Mouse (Mus musculus): ENCODE data around the gene Ryr2. TPM values are rescaled to one million over a fixed set of nuclear protein-coding genes. Genes with fewer than 3 reads are reported as not detected.

The Ryr2 gene
- total RNA-seq, 2 experiments from 2014 or later: not detected

DNA sequence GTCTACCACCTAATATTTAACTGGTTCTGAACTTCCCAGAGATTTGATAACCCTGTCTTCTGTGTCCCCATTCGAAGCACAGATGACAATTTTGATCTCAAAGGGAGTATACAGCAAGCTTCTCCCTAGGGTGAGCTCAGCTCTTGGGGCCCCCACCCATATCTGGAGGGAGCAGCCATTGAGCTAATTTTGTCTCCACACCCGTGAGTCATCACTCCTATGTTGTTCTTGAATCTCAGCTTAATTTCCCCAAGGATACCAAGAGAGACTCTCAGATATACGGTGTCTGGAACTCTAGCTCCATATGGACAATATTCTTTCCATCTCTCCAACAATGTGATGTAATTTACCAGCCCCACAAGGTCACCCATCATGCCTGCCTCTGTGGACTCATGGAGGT is 66.8 kb downstream of the Ryr2 start:
- ATAC-seq (replicated peaks; ENCODE audit: poor library complexity): no peak

GRCm38 (mm10) chr13:12038676-12039075 is 68.1 kb downstream of the Ryr2 start:
- peak; percentile 92 for ATAC-seq (replicated peaks; ENCODE audit: poor library complexity)

- no peak for ATAC-seq (replicated peaks; ENCODE audit: poor library complexity)
These were observed 69.5 kb downstream of the Ryr2 start for GRCm38 (mm10) chr13:12037241-12037640.

DNA sequence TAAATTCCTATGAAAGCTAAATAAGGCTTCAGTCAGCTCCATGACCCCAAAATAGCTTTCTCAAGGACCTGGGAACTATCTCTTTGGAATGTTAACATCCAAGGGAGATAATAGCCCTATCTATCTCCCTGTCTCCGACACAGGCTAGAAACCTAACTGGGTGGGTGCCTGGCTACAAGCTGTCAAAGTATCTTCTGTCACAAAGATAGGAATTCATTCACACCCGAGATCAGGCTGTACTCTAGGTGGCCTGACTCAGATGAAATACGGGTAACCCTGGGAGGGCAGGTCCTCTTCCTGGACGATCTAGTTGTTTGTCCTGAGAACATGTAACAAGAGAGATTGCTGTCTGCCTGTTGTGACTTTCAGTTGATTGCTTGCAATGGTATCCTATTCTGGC is 69.9 kb downstream of the Ryr2 start:
- ATAC-seq (replicated peaks; ENCODE audit: poor library complexity): no peak

GRCm38 (mm10) chr13:12033914-12034313 is 72.8 kb downstream of the Ryr2 start:
- peak; percentile 94 for ATAC-seq (replicated peaks; ENCODE audit: poor library complexity)

GRCm38 (mm10) chr13:12033272-12033671 is 73.5 kb downstream of the Ryr2 start:
- ATAC-seq (replicated peaks; ENCODE audit: poor library complexity): no peak

DNA sequence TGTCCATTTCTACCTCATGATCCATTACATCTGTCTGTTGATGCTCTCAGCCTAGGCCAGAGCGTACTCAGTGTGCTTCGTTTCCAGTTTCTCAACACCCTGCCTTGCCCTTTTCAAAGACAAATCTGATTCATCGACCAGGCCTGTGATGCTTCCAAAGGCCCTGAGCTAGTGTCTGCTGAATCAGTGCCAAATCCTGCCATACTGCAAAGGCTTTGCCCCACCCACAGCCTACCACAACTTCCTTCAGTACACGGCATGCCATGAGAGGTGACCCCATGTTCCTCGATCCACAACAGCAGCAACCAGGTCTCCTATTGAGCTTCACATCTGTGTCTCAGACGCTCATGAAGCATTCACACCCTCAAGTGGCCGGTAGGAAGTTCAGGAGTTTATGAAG is 76.9 kb downstream of the Ryr2 start:
- ATAC-seq (replicated peaks; ENCODE audit: poor library complexity): peak; percentile 29; the same call in 1 of the 2 replicates

GRCm38 (mm10) chr13:12029326-12029725 is 77.4 kb downstream of the Ryr2 start:
- no peak for ATAC-seq (replicated peaks; ENCODE audit: poor library complexity)

GRCm38 (mm10) chr13:12018046-12018445 is 88.7 kb downstream of the Ryr2 start:
- no peak; the same call in 1 of the 2 replicates for ATAC-seq (replicated peaks; ENCODE audit: poor library complexity)

GRCm38 (mm10) chr13:12013986-12014385 is 92.8 kb downstream of the Ryr2 start:
- no peak for ATAC-seq (replicated peaks; ENCODE audit: poor library complexity)

DNA sequence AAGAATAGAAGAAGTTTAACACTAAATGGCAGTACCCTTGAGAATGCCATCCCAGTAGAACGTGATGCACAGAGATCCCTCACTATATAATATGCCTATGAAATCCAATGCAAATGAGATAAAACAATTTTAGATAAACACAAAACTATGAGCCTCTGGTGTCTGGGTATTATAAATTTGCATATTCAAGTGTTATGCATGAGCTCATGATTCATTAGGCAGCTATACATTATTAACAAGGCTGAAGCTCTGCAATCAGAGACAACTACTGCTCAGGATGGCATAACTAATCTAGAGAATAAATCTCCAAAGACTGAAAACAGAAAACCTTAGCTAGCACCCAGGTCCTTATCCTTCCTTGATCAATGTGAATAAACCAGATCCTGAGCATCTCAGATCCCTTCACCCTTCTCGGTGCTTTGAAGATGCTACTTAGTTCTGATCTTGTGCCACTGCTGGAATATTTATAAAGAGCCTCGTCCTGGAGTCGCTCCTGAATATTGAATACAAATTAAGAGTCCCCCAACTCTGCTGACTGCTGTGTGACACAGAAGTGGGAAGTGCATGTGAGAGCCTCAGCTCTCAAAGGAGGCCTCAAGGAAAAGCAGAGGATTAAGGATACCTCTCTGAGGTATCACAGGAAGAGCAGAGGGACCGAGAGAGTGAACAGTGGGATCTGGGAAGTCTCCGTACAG is 97.6 kb downstream of the Ryr2 start:
- no peak for ATAC-seq (replicated peaks; ENCODE audit: poor library complexity)

DNA sequence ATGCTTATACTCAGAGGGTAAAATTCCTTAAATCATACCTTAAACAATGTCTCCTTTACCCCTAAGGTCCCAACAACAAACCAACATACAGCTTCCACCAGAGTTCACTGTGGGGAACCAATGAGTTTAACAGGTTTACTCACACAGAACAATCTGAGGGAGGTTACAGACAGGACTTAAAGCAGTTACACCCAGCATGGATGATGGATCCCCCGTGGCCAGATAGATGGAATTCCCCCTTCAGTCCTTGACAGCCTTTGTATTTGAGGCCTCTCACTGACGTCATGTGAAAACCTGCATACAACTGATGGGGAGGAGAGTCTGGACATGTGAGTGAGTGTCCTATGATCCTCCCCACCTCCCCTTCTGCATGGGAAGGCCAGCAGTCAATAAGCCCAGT is 99.2 kb downstream of the Ryr2 start:
- no peak for ATAC-seq (replicated peaks; ENCODE audit: poor library complexity)

- ATAC-seq (replicated peaks; ENCODE audit: poor library complexity): no peak
These were observed 104.9 kb downstream of the Ryr2 start for GRCm38 (mm10) chr13:12001891-12002294.

GRCm38 (mm10) chr13:11999851-12000250 is 106.9 kb downstream of the Ryr2 start:
- no peak for ATAC-seq (replicated peaks; ENCODE audit: poor library complexity)

DNA sequence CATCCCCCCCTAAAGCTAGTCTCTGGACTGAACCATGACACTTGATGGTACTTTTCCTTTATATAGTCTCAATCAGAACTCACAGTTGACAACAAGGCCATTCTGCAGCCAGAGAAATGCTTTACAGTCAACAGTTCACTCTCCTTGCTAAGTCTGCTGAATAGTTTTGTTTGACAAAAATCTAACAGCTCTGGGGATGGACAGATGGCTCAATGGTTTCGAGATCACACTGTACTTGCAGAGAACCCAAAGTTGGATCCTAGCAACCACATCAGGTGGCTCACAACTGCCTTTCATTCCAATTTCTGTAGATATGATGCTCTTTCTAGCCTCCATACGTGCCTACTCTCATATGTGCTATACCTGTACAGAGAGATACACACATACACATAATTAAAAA is 109.4 kb downstream of the Ryr2 start:
- ATAC-seq (replicated peaks; ENCODE audit: poor library complexity): no peak

DNA sequence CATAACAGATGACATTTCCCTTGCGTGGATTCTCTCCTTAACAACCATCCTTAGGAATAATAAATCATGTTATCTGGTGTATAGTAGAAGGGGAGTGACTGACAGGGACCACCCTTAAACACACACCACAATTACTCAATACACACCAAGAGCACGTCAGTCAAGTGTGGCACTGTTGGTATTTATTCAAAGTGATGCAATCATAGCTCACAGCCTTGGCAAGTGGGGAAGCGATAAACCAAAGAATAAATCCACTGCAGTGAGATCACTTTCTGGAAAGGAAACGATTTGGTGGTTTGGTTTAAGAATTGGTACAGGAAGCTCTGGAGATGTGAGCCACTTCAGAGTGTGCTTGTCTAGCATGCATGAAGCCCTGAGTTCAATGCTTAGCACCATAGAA is 119.2 kb downstream of the Ryr2 start:
- ATAC-seq (replicated peaks; ENCODE audit: poor library complexity): no peak

DNA sequence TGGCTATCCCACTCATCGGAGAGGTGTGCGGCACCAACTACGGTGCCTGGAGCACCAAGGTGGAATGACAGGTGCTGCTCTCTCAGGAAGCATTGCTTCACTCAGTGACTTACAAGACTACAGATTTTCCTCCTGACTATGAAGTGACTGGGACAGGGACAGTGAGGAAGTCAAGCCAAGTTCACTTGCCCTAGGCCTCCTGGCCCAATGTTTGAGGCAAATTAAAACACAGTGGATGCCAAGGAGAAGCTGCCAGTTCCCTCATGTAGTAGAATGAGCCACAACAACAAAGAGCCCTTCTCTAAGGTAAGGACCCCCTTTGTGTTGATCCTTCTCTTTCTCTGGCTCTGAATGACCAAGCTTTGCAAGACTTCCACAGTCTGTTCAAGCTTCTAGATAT is 121.7 kb downstream of the Ryr2 start:
- no peak for ATAC-seq (replicated peaks; ENCODE audit: poor library complexity)

DNA sequence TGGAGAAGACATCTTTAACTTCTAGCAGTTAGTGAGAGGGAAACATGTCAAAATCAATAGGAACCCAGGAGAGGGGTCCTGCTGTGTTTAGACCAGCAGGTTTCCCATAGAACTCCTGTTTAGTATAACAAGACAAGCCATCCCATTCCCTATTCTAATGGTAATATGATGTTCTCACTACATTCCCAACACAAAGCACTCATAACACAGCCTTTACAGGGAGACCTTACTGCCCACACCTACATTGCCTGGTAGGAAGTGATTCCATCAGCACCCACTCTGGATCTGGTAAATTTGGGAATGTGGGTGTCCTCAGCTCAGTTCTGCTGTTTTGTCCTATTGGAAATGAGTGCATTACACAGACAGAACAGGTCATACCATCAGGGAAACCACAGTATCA is 127.7 kb downstream of the Ryr2 start:
- ATAC-seq (replicated peaks; ENCODE audit: poor library complexity): no peak

GRCm38 (mm10) chr13:11978359-11978758 is 128.4 kb downstream of the Ryr2 start:
- no peak for ATAC-seq (replicated peaks; ENCODE audit: poor library complexity)

DNA sequence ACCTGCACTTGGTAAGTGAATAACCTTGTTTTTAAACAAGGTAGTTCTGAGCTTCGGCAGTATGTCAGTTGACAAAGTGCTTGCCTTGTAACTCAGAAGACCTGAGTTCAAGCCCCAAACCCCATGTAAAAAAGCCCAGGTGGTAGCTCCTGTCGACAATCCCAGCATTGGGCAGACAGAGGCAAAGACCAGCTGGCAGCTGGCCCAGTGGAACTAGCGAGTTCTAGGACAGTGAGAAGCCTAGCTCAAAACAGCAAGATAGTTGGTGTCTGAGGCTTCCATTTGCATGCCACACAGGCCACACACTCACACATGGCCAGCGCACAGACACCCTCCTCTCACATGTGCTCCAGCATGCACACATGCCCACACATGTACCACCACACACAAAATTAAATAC is 129.1 kb downstream of the Ryr2 start:
- ATAC-seq (replicated peaks; ENCODE audit: poor library complexity): no peak

- no peak for ATAC-seq (replicated peaks; ENCODE audit: poor library complexity)
These were observed 142.4 kb downstream of the Ryr2 start for GRCm38 (mm10) chr13:11964391-11964790.

DNA sequence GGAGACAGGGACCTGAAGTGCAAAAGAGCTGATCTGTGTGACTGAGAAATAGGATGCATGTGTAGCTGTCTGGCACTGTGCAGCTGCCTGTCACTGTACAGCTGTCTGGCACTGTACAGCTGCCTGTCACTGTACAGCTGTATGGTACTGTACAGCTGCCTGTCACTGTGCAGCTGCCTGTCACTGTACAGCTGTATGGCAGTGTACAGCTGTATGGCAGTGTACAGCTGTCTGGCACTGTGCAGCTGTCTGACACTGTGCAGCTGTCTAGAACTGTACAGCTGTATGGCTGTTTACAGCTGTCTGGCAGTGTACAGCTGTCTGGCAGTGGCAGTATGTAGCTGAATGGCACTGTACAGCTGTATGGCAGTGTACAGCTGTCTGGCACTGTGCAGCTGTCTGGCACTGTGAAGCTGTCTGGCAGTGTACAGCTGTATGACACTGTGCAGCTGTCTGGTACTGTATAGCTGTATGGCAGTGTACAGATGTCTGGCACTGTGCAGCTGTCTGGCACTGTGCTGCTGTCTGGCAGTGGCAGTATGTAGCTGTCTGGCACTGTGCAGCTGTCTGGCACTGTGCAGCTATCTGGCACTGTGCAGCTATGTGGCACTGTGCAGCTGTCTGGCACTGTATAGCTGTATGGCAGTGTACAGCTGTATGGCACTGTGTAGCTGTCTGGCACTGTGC is 147.1 kb downstream of the Ryr2 start:
- ATAC-seq (replicated peaks; ENCODE audit: poor library complexity): 0 out of 2 replicates have a peak, but pooled peaks have one; percentile 20

- ATAC-seq (replicated peaks; ENCODE audit: poor library complexity): peak; percentile 82
These were observed 147.9 kb downstream of the Ryr2 start for GRCm38 (mm10) chr13:11958854-11959253.

Measured in megakaryocyte progenitor cell, adult 5-6 weeks (primary cell).